Mouse (Mus musculus) heart, embryonic 11.5 days (tissue): ENCODE results near the gene Cc2d2a. TPM values are rescaled to one million over a fixed set of nuclear protein-coding genes. Genes with fewer than 3 reads are reported as not detected.

Source experiments
- ATAC-seq: fragments of 200-750 bp; cut with Nextera tagmentation; replicated peaks from 2 replicates; pipeline ENCODE4 v1.8.0; 2017; ENCODE audit warnings: moderate library complexity; ENCODE audit not compliant: insufficient number of reproducible peaks, low FRiP score, low TSS enrichment
- H3K27ac ChIP-seq: fragments of 300-500 bp; sonication (generic); 2 replicates; pipeline ENCODE4 v1.5.1; 2014; ENCODE audit warnings: mild to moderate bottlenecking, low read depth, low read length
- H3K27me3 ChIP-seq: fragments of 300-500 bp; sonication (generic); 2 replicates; pipeline ENCODE4 v1.6.1; 2014; ENCODE audit warnings: mild to moderate bottlenecking, low read length, mixed read lengths; ENCODE audit not compliant: control insufficient read depth, insufficient read depth
- H3K36me3 ChIP-seq: fragments of 300-500 bp; sonication (generic); 2 replicates; pipeline ENCODE4 v1.6.1; 2014; ENCODE audit warnings: mild to moderate bottlenecking, low read length, moderate library complexity, mixed read lengths; ENCODE audit not compliant: control insufficient read depth, insufficient read depth
- H3K4me1 ChIP-seq: fragments of 300-500 bp; sonication (generic); 2 replicates; pipeline ENCODE4 v1.6.1; 2014; ENCODE audit warnings: low read length; ENCODE audit not compliant: control insufficient read depth, insufficient read depth
- H3K4me2 ChIP-seq: fragments of 300-500 bp; sonication (generic); 2 replicates; pipeline ENCODE4 v1.6.1; 2014; ENCODE audit warnings: mild to moderate bottlenecking, moderate library complexity
- H3K4me3 ChIP-seq: fragments of 300-500 bp; sonication (generic); 2 replicates; pipeline ENCODE4 v1.5.1; 2014; ENCODE audit warnings: low read depth, low read length
- H3K9ac ChIP-seq: fragments of 300-500 bp; sonication (generic); 2 replicates; pipeline ENCODE4 v1.6.1; 2014; ENCODE audit warnings: mild to moderate bottlenecking, low read depth, low read length, moderate library complexity
- H3K9me3 ChIP-seq: fragments of 300-500 bp; sonication (generic); replicated peaks from 2 replicates; pipeline ENCODE4 v1.6.1; 2016; ENCODE audit warnings: low read length; ENCODE audit not compliant: control insufficient read depth
- WGBS: fragments of 180-500 bp; shearing (Covaris S2); extraction: QIAGEN DNeasy Blood & Tissue Kit; methylation state at CpG from one replicate; pipeline ENCODE4 v1.1.7; 2014; ENCODE audit not compliant: insufficient replicate concordance; 5-methylcytosine and 5-hydroxymethylcytosine counted together
- polyA plus RNA-seq: library from polyadenylated mRNA; unstranded; fragments of >200 nt; fragmentation: Nextera tagmentation; extraction: Ambion mirVana; gene quantifications from 2 replicates; pipeline ENCODE4 v1.2.1, GENCODE M21; 2014

Gene Cc2d2a
- polyA plus RNA-seq, 1 experiment from 2014 or later: 8.3 TPM

DNA sequence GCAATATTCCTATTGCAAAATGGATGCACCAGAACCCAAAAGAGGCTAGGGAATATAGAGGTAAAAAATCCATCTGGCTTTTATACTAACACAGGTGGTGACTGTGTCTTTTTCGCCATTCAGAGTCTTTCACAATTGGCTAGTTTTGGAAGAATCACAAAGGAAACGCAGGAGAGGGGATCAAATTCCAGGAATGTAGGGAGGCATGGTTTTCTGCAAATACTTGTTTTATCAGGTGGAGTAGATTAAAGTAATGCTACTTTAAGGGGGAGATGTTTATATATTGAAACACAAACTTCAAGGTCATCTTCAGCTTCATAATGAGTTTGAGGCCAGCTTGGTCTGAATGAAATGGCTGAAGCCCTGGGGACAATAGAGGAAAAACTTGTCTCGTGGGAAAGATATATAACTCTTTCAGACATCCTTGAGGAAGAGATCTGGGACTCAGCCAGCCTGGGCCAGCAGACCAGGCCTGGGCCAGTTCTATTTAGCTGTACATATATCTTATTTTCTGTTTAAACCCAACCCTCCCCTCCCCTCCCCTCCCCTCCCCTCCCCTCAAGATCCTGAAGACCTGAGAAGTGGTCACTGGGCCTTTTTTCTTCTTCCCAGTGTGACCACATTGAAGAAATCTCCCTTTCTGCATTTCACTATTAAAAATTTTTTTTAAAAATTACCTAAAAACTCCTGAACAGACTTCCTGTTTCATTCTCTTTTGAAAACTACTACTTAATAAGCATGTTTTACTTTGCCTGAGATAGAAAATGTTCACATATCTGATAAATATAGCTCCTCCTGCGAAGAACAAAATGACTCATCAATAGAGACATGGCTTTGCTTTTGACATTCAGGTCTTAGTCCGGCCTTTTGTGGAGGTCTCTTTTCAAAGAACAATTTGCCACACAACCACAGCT lies 59.6 kb downstream of the Cc2d2a start:
- no peak for ATAC-seq
- no peaks in the 10 kb centered on the region for H3K27me3 ChIP-seq
- no peaks in the 10 kb centered on the region for H3K9me3 ChIP-seq
- peaks cover 17% of the 10 kb centered on the region for H3K36me3 ChIP-seq
- H3K9ac ChIP-seq: no peak overlapping the region
- WGBS: 72% methylated on average over 5 of the region's 5 CpGs
- H3K4me1 ChIP-seq: no peaks in the 10 kb centered on the region
- no peak overlapping the region for H3K27ac ChIP-seq
- no peak overlapping the region for H3K4me2 ChIP-seq
- H3K4me3 ChIP-seq: no peak overlapping the region

DNA sequence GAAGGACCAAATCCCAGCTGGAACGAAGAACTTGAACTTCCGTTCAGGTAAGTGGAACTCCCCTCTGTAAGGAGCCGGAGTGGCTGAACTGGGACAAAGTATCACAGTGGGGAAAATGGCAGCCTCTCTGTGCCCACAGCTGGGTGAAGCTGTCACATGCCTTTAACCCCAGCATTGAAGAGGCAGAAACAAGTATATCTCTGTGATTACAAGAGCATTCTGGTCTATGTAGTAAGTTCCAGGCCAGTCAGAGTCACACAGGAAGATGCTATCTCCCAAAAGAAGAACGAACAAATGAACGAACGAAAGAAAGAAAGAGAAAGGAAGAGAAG lies 60.3 kb downstream of the Cc2d2a start:
- Histone ChIP-seq H3K4me2 (no peak overlapping the region), H3K4me3 (no peak overlapping the region), H3K36me3 (peaks cover 17% of the 10 kb centered on the region), H3K27me3 (no peaks in the 10 kb centered on the region), H3K9ac (no peak overlapping the region), H3K9me3 (no peaks in the 10 kb centered on the region), H3K4me1 (no peaks in the 10 kb centered on the region), H3K27ac (no peak overlapping the region)
- no peak for ATAC-seq
- 87% methylated on average over 6 of the region's 6 CpGs for WGBS

DNA sequence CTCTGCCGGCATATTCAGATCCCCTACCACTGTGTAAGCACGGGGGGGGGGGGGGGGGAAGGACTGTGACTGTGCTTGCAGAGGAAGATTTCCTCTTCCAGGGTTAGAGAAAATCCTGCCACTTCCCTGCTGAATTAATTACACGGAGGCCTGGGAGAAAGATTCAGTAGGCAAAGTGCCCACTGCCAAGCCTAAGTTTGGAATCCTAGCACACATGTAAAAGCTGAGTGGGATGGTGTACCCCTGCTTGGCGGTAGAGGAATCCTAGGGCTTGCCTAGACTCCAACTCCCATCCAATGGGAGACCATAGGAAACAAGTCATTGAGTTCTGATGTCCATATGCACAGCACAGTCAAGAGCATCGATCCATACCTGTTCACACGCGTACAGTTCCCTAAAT lies 61.7 kb downstream of the Cc2d2a start:
- Histone ChIP-seq H3K9ac (no peak overlapping the region), H3K27me3 (no peaks in the 10 kb centered on the region), H3K4me3 (no peak overlapping the region), H3K4me2 (no peak overlapping the region), H3K27ac (no peak overlapping the region), H3K9me3 (no peaks in the 10 kb centered on the region), H3K36me3 (peaks cover 14% of the 10 kb centered on the region), H3K4me1 (no peaks in the 10 kb centered on the region)
- 87% methylated on average over 6 of the region's 7 CpGs for WGBS
- ATAC-seq: no peak

GRCm38 (mm10) chr5:43728375-43729165 lies 66.4 kb downstream of the Cc2d2a start:
- H3K27ac ChIP-seq: no peak overlapping the region
- H3K4me3 ChIP-seq: no peak overlapping the region
- H3K4me2 ChIP-seq: no peak overlapping the region
- no peak for ATAC-seq
- H3K36me3 ChIP-seq: peaks cover 8% of the 10 kb centered on the region
- H3K9ac ChIP-seq: no peak overlapping the region
- H3K27me3 ChIP-seq: no peaks in the 10 kb centered on the region
- H3K4me1 ChIP-seq: no peaks in the 10 kb centered on the region
- H3K9me3 ChIP-seq: no peaks in the 10 kb centered on the region
- 56% methylated on average over 11 of the region's 11 CpGs for WGBS

GRCm38 (mm10) chr5:43732381-43732780 lies 70.2 kb downstream of the Cc2d2a start:
- 0 out of 2 replicates have a peak, but pooled peaks cover 2% of the 10 kb centered on the region for H3K36me3 ChIP-seq

GRCm38 (mm10) chr5:43744187-43744586 lies 82.0 kb downstream of the Cc2d2a start:
- H3K9ac ChIP-seq: no peak overlapping the region
- 88% methylated on average over 1 of the region's 1 CpGs for WGBS
- ATAC-seq: no peak
- H3K27me3 ChIP-seq: no peaks in the 10 kb centered on the region
- H3K4me2 ChIP-seq: no peak overlapping the region
- H3K9me3 ChIP-seq: no peaks in the 10 kb centered on the region
- no peaks in the 10 kb centered on the region; the same call in 1 of the 2 replicates for H3K36me3 ChIP-seq
- no peak overlapping the region for H3K4me3 ChIP-seq
- H3K4me1 ChIP-seq: no peaks in the 10 kb centered on the region
- no peak overlapping the region for H3K27ac ChIP-seq

More at GRCm38 (mm10) chr5:43732381-43732780, 70.2 kb downstream of the Cc2d2a start:
- H3K27me3 ChIP-seq: no peaks in the 10 kb centered on the region
- no peak overlapping the region for H3K27ac ChIP-seq
- no peak overlapping the region for H3K4me3 ChIP-seq
- no peak overlapping the region for H3K9ac ChIP-seq
- no peaks in the 10 kb centered on the region for H3K9me3 ChIP-seq
- ATAC-seq: no peak
- no peak overlapping the region for H3K4me2 ChIP-seq
- WGBS: 83% methylated on average over 8 of the region's 8 CpGs
- no peaks in the 10 kb centered on the region for H3K4me1 ChIP-seq

GRCm38 (mm10) chr5:43745156-43745555 lies 83.0 kb downstream of the Cc2d2a start:
- 68% methylated on average over 5 of the region's 5 CpGs for WGBS

GRCm38 (mm10) chr5:43748039-43748438 lies 85.9 kb downstream of the Cc2d2a start:
- WGBS: 84% methylated on average over 4 of the region's 4 CpGs
- H3K4me1 ChIP-seq: no peaks in the 10 kb centered on the region
- no peaks in the 10 kb centered on the region for H3K9me3 ChIP-seq
- H3K27me3 ChIP-seq: no peaks in the 10 kb centered on the region
- no peaks in the 10 kb centered on the region; the same call in 1 of the 2 replicates for H3K36me3 ChIP-seq
- no peak overlapping the region for H3K4me2 ChIP-seq
- no peak for ATAC-seq
- H3K9ac ChIP-seq: no peak overlapping the region
- no peak overlapping the region for H3K27ac ChIP-seq
- no peak overlapping the region for H3K4me3 ChIP-seq

More at GRCm38 (mm10) chr5:43745156-43745555, 83.0 kb downstream of the Cc2d2a start:
- Histone ChIP-seq H3K4me2 (no peak overlapping the region), H3K9ac (no peak overlapping the region), H3K4me1 (no peaks in the 10 kb centered on the region), H3K9me3 (no peaks in the 10 kb centered on the region), H3K36me3 (no peaks in the 10 kb centered on the region; the same call in 1 of the 2 replicates), H3K27me3 (no peaks in the 10 kb centered on the region), H3K4me3 (no peak overlapping the region), H3K27ac (no peak overlapping the region)
- no peak for ATAC-seq
